Mouse (Mus musculus): Measurements from ENCODE around the gene Gm10721. TPM values are rescaled to one million over a fixed set of nuclear protein-coding genes. Genes with fewer than 3 reads are reported as not detected.
"Not testable (repeated sequence)": the region's sequence is repeated elsewhere in the genome, so short reads cannot be mapped to it uniquely, and the experiment has no call there.

Gm10721 gene
- polyA plus RNA-seq, 1 experiment from 2014 or later: 0.51 TPM

- not testable (repeated sequence) for H3K4me1 ChIP-seq (replicated peaks); H3K4me2 ChIP-seq (replicated peaks); H3K9ac ChIP-seq (replicated peaks); H3K9me3 ChIP-seq; H3K27ac ChIP-seq; H3K36me3 ChIP-seq; ATAC-seq; H3K27me3 ChIP-seq; H3K4me3 ChIP-seq (replicated peaks)
- 67% methylated on average over 1 of the region's 9 CpGs for WGBS
Observed at GRCm38 (mm10) chr9:3017108-3017507, 4.2 kb downstream of the Gm10721 start, which contains the start of gene Gm10719. Gene Gm10719 (plus strand): TSS chr9:3017408.

GRCm38 (mm10) chr9:3018944-3019343 is 6.0 kb downstream of the Gm10721 start:
- H3K36me3 ChIP-seq; H3K4me3 ChIP-seq (replicated peaks); H3K27me3 ChIP-seq; H3K4me1 ChIP-seq (replicated peaks); H3K9ac ChIP-seq (replicated peaks); H3K9me3 ChIP-seq; H3K27ac ChIP-seq; H3K4me2 ChIP-seq (replicated peaks); ATAC-seq: not testable (repeated sequence)
- 64% methylated on average over 9 of the region's 9 CpGs for WGBS

GRCm38 (mm10) chr9:3019835-3020727 is 7.1 kb downstream of the Gm10721 start:
- not testable (repeated sequence) for H3K27ac ChIP-seq; H3K9ac ChIP-seq (replicated peaks); H3K27me3 ChIP-seq; H3K4me2 ChIP-seq (replicated peaks); H3K4me3 ChIP-seq (replicated peaks); H3K36me3 ChIP-seq; H3K4me1 ChIP-seq (replicated peaks); H3K9me3 ChIP-seq
- ATAC-seq: peak; percentile 79
- WGBS: 80% methylated on average over 16 of the region's 19 CpGs

- not testable (repeated sequence) for H3K4me2 ChIP-seq (replicated peaks); H3K4me1 ChIP-seq (replicated peaks); H3K9me3 ChIP-seq; ATAC-seq; H3K27ac ChIP-seq; H3K27me3 ChIP-seq; H3K36me3 ChIP-seq; H3K4me3 ChIP-seq (replicated peaks); H3K9ac ChIP-seq (replicated peaks)
- 72% methylated on average over 11 of the region's 13 CpGs for WGBS
Observed at GRCm38 (mm10) chr9:3022316-3023008, 9.5 kb downstream of the Gm10721 start.

GRCm38 (mm10) chr9:3023312-3023984 is 10.5 kb downstream of the Gm10721 start, which contains the start of gene Gm10718:
Gene Gm10718 (plus strand): TSS chr9:3023547.
- 76% methylated on average over 12 of the region's 13 CpGs for WGBS
- ATAC-seq; H3K9me3 ChIP-seq; H3K4me3 ChIP-seq (replicated peaks); H3K27ac ChIP-seq; H3K4me1 ChIP-seq (replicated peaks); H3K4me2 ChIP-seq (replicated peaks); H3K36me3 ChIP-seq; H3K27me3 ChIP-seq; H3K9ac ChIP-seq (replicated peaks): not testable (repeated sequence)

- H3K27ac ChIP-seq; H3K9ac ChIP-seq (replicated peaks); H3K27me3 ChIP-seq; H3K4me1 ChIP-seq (replicated peaks); H3K9me3 ChIP-seq; H3K4me2 ChIP-seq (replicated peaks); H3K4me3 ChIP-seq (replicated peaks); H3K36me3 ChIP-seq; ATAC-seq: not testable (repeated sequence)
- 77% methylated on average over 16 of the region's 16 CpGs for WGBS
Observed at GRCm38 (mm10) chr9:3023985-3024648, 11.2 kb downstream of the Gm10721 start.

- not testable (repeated sequence) for H3K9me3 ChIP-seq; H3K36me3 ChIP-seq; H3K9ac ChIP-seq (replicated peaks); H3K27ac ChIP-seq; ATAC-seq; H3K4me1 ChIP-seq (replicated peaks); H3K4me3 ChIP-seq (replicated peaks); H3K27me3 ChIP-seq; H3K4me2 ChIP-seq (replicated peaks)
- 72% methylated on average over 12 of the region's 12 CpGs for WGBS
Observed at GRCm38 (mm10) chr9:3024912-3025467, 12.1 kb downstream of the Gm10721 start, which contains the start of gene Gm10717. Gene Gm10717 (plus strand): TSS chr9:3025417.

- WGBS: 73% methylated on average over 5 of the region's 6 CpGs
- not testable (repeated sequence) for ATAC-seq; H3K9me3 ChIP-seq; H3K9ac ChIP-seq (replicated peaks); H3K4me3 ChIP-seq (replicated peaks); H3K27me3 ChIP-seq; H3K4me2 ChIP-seq (replicated peaks); H3K27ac ChIP-seq; H3K4me1 ChIP-seq (replicated peaks); H3K36me3 ChIP-seq
Observed at GRCm38 (mm10) chr9:3025653-3026052, 12.7 kb downstream of the Gm10721 start.

GRCm38 (mm10) chr9:3026136-3026535 is 13.2 kb downstream of the Gm10721 start:
- H3K4me1 ChIP-seq (replicated peaks); H3K4me3 ChIP-seq (replicated peaks); H3K9me3 ChIP-seq; H3K36me3 ChIP-seq; ATAC-seq; H3K27me3 ChIP-seq; H3K9ac ChIP-seq (replicated peaks); H3K4me2 ChIP-seq (replicated peaks); H3K27ac ChIP-seq: not testable (repeated sequence)
- WGBS: 75% methylated on average over 5 of the region's 5 CpGs

GRCm38 (mm10) chr9:3026741-3027140 is 13.8 kb downstream of the Gm10721 start:
- H3K27me3 ChIP-seq; H3K9me3 ChIP-seq; ATAC-seq; H3K27ac ChIP-seq; H3K4me3 ChIP-seq (replicated peaks); H3K4me1 ChIP-seq (replicated peaks); H3K4me2 ChIP-seq (replicated peaks); H3K9ac ChIP-seq (replicated peaks); H3K36me3 ChIP-seq: not testable (repeated sequence)
- 67% methylated on average over 9 of the region's 9 CpGs for WGBS

GRCm38 (mm10) chr9:3027200-3027599 is 14.3 kb downstream of the Gm10721 start:
- not testable (repeated sequence) for H3K36me3 ChIP-seq; H3K4me1 ChIP-seq (replicated peaks); H3K4me2 ChIP-seq (replicated peaks); H3K9ac ChIP-seq (replicated peaks); H3K27ac ChIP-seq; H3K4me3 ChIP-seq (replicated peaks); H3K9me3 ChIP-seq; H3K27me3 ChIP-seq
- WGBS: 75% methylated on average over 9 of the region's 9 CpGs
- ATAC-seq: 0 out of 2 replicates have a peak, but pooled peaks have one; percentile 2

Measured in midbrain, embryonic 13.5 days (tissue).